Mouse (Mus musculus) layer of hippocampus, postnatal 25 days (tissue): ENCODE data around the gene Tmem238l. TPM values are rescaled to one million over a fixed set of nuclear protein-coding genes. Genes with fewer than 3 reads are reported as not detected.

ENCODE experiments used
- DNase-seq, 2 experiments: peaks; one replicate each; pipeline ENCODE4 v3.0.0; 2022; ENCODE audit warnings: mixed read lengths in 2 of 2, low spot score in 1 of 2; ENCODE audit errors: extremely low spot score in 1 of 2
- total RNA-seq, 2 experiments: library from RNA; stranded (reverse); gene quantifications; 2 replicates each; pipeline ENCODE4 v1.2.3; 2021

Gene Tmem238l
- total RNA-seq, 2 experiments from 2014 or later = not detected

DNA sequence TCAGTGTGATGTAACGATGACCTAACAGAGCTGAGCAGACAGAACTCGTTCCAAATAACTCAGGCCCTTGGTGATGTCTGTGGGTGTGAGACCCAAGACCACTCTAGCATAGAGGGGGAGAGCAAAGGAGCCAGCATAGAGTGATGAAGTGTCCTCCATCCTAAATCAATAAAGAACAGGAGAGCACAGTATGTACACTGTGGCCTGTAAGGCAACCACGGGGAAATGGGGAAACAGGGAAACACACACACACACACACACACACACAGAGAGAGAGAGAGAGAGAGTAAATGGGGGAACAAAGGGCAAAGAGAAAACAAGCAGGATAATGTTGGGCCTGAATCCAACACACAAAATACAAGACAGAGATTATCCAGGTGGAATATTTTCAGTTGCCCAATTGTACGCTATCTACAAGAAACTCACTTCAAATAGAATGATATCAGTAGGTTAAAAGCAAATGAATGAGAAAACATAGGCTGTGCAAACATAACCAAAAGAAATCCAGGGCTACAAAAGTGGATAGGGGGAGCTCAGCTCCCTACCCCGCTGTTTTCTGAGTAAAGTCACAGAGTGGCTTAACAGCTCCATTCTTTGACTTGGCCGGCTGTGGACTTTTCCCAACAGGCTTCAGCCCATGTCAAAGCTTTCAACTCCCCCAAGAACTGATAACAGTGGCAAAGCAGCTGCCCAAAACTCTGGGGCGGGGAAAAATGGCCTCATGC lies 19.3 kb downstream of the Tmem238l start:
- DNase-seq = no peak

DNA sequence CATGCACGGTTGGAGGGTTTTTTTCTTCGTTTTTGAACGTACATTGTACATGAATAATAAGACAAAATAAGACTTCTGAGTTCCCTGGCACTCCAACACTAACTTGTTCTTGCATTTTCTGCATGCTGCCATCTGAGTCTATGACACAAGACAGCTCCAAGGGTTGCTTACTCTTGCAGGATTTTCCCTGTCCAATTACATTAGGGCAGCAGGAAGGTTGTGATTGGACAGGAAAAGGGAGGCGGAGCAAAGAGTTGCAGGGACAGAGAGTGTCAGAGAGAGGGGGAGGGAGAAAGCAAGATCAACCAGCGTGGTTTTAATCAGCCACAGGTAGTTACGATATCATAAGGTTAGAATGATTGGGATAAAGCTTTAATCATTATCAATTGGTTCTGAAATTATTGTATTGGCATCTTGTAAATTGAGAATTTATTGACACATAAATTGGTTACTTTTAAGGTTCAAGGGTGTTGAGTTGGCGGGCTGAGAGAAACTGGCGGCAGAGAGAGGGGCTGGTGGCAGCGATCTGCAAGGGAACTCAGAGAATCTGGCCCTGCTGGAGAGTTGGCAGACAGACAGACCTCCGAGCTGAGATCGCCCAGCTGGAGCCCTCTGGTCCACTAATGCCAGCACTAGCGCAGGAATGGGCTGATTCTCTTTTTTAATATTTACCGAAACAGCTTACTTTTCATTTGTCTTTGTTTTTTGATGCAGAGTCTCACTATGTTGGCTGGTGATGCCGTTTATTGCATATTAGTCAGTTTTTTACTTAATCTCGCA lies 25.1 kb downstream of the Tmem238l start:
- no peak for DNase-seq

DNA sequence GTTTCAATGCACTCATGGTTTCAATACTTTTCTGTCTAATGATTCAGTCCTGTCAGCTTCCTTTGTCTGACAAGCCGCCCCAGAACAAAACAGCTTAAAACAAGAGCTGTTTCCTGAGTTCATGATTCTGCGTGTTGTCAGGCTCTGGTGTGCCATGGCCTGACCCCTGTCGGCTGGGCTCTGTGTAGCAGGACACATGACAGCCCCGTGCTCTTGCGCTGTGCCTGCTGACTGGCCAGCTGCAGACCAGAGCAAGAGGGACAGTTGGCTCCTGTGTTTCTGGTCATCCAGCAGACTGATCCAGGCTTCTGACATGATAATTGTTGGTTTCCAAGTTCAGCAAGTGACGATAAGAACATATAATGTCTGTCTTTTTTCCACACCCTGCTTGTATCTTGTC lies 26.4 kb downstream of the Tmem238l start:
- no peak for DNase-seq

DNA sequence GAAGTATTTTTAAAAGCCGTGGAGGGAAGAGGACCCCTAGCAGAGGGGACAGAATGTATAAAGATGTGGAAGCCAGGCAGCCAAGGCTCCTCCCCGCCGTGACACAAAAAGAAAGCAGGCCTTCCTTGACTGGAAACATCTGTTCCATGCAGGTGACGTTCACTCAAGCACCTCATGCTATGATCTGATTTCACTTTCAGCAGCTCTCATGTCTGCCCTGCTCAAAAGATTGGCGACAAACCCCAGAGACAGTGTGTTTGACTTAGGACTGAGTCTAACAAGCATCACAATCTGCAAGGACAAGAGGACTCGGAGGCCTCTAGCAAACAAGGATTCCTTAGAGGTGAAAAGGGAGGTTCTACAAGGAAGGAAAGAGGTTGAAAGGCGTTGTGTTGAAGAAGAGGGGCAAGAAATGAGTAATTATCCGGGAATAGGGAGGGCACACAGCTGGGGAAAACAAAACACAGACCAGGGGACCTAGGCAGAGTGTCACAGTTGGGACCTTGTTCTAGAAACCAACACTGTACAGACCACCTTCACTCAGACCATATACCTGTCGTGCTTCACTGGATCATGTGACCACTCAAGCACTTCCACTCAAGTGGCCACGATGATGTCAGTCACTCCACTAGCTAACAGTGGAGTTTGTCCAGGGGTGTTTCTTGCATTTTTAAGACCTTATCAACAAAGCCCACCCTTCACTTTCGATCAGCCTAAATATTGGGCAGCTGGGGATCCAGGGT lies 27.2 kb downstream of the Tmem238l start:
- DNase-seq = no peak

DNA sequence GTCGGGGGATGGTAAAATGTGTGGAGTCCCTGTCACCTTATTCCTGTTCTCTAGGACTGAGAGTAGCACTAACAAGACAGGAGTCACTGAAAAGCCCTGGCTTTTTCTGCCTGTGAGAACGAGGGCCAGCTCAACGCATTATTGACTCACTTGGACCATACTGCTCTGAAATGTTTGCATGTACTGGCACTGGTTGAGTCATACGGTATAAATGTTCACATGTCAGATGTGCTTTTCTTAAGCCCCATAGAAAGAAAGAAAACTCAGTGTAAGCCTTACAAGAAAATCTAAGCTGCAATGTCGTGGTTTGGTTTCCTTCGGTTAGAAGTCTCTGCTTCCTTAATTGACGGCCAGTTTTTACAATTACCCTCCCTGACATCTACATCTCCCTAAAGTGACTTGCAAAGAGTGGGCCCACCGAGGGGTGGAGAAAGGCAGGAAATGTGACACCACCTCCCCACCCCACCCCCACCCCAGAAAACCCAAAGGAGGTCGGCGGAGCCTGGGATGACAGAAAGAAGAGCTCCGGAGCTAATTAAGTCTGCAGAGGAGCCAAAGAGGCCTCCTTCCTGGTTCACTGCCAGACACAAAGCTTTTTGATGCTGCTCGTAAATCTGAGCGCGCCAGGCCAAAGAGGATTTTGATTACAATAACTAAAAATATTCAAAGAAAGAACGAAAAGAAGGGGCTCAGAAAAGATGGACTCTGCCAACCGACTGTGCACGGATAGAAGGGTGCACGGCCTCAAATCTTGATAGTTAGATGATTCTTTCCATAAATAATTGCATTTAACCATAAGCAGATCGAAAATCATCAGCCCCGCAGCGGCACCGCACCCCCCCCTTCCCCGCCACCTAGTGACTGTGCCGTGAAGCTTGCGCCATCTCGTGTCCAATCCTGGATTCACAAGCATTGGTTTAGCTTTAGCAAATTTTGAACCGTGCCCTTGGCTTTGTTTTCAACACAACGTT lies 28.0 kb downstream of the Tmem238l start:
- DNase-seq = peak; percentile 62 to 91

DNA sequence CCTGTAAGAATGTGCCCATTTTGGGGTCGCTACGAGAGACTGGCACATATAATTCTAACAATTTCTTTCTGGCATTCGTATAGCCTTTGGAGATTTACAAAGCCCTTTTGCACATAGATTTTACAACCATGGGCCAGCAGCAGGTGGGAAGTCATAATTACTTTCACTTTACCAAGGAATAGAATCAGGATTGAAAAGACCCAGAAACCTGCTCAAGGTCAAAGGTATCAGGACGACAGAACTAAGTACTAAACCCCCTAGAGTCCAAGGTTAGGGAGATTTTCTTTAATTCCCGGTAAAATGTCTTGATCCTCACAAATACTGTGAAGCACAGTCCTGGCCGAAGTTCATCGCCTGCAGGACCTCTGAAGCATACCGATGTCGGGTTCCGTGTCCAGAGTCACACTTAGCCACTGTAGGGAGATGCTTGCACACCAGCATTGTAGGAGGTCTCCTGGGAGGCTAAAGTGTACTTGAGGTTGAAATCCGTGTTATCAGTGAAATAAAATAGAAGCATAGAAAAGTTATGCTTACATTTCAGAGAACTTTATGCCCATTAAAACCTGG lies 28.8 kb downstream of the Tmem238l start:
- DNase-seq = no peak

DNA sequence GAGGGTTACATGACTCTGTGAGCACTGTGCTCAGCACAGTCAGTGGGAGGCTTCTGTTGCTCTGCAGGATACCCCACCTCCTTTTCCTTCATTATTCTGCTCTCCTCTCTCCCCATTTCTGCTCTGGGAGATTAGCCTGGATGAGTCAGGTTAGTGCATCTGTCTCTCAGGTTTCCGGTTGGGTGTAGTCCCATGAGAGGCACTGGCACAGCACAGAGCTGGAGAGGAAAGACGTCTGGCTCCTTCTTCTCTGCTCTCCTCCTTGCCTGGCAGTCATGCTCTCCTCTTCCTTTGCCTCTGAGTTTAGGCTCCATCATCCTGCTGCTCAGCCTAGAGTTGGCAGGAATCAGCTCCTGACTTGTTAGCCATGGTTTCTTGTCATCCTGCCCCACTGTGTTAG lies 35.7 kb downstream of the Tmem238l start:
- DNase-seq = no peak

DNA sequence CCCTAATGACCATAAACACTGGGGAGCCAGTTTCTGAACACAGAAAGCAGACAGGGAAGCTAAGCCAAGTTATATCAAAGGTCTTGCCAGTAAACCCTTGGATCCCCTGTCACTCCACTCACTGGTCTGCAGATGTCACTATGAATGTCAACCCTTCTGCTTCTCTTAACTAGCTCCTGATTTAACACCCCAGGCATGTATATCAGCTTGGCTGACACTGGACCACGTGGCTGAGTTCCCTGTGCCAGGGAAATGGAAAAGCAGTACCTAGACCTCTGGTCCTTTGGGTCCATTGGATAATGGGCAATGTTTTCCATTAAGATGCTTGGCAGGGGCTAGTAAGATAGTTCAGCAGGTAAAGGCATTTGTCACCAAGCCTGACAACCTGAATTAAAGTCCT lies 37.2 kb downstream of the Tmem238l start:
- DNase-seq = no peak

DNA sequence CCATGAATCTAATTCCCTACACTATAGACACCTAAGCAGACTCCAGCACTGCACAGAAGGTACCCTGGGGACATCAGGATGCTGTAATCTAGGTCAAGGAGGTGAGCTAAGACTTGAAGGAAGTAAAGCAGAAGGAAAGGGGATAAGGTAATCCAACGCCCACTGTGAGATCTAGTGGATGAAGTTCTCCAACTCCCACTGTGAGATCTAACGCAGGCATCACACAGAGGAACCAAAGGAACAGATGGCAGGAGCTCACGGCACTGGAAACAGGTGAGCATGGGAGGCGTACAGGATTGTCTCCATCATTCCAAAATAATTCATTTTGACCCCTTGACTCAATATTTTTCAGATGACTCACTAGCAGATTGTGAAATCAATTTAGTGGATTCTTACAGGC lies 40.0 kb downstream of the Tmem238l start:
- DNase-seq = no peak

DNA sequence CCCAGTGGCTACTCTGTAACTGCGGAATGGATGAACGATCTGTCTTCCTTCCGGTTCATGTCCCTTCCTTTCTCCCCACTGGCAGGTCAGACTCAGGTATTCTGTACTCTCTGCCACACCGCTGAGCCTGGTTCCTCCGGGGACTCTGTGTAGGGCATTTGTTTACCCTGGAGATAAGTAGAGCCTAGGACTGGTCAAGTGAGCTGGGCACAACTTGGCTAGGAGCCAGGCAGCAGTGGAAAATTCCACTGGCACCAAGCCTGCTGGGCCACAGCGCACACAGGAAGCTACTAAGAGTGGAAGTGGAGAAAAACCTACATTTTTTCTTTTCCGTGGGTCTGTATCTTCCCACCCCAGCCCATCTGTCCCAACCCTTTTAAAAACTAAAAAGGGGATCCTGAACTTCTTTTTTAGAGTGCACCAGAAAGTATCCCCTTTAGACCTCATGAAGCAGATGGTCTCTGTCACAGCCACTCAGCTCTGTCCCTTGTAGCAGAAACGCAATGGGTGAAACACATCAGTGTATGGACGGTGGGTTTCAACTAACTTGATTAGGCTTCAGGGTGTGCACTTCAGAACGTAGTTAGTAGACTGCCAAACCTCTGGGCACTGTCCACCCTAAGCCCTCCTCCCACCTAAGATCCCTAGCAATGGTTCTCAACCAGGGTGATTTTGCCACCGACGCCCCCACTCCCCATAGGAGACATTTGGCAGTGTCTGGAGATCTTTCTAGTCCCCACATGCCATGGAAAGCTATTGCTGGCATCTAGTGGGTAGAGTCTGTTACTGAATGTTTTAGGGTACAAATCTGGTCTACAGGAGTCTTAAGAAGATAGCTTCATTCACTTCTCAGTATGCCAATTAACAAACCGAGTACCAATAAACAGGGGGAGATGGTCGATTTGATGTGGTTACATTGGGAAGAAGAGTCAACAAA lies 42.3 kb downstream of the Tmem238l start:
- DNase-seq = peak in 1 of 2 experiments; percentile 25

DNA sequence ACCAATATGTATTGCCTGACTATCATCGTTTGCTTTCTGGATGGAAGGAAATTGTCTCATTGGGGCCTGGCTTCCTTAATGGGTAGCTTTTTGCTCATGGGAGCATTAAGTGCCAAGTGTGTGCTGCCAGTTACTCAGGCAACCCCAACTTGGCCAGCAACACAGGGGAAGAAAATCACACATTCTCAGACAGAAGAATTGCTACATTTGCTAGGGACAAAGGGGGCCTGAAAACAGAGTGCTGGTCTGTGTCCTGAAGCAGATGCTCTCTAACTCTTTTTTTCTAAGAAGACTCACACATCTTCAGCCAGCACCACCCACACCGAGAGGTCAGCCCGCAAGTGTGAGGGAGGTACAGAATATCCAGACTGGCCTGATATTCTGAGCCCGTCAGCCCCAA lies 44.2 kb downstream of the Tmem238l start:
- no peak for DNase-seq

DNA sequence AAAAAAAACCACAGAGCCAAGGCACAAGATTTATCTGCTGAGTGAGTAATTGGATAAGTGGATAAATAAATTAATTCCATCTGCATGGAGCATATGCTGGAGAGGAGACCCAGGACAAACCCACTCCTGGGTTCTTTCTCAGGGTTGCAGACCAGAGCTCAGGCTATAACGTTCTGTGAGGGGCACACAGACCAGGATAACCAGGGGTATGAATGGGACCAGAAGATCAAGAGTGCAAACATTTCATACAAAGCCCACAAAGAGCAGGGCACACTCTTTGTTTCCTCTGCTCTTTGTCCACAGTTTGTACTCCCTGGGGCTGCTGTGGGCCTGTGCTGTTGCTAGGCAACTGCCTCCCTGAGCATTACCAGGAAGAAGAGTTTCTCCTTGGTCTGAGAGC lies 45.3 kb downstream of the Tmem238l start:
- no peak for DNase-seq

DNA sequence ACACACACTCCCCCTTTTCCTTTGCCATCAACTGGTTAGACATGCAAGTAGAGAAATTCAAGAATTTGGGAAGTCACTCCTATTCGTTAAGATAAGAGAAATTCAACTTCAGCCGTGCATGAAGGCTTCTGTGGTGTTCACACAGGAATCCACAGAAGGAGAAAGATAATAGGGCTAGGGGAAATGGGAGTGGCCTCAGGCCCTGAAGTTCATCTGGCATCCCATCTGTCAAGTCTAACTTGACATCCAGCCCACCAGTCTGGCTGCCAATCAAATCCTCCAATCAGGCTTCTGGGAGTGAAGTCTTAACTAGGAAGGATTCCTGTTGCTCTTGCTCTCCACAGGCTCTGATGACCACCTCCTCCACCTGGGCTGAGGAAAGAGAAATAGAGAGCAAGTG lies 46.5 kb downstream of the Tmem238l start:
- DNase-seq = no peak

DNA sequence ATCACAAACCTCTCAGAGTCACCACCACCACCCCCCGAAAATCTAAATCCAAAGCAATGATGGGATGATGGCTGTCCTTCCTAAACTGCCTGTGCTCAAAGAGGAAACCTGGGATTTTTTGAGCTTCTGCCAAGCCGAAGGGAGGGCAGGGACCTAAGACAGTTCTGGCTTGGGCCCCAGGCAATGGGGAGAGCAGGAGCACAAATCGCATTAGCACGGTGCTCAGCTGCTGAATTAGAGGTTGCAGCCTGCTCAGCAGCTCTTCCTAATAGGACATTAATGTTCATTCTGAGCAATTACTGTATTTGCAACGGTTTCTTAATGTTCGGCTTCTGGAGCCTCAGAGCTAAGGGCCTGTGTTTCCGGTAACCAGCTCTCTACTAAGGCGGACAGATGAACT lies 51.5 kb downstream of the Tmem238l start:
- DNase-seq = no peak

DNA sequence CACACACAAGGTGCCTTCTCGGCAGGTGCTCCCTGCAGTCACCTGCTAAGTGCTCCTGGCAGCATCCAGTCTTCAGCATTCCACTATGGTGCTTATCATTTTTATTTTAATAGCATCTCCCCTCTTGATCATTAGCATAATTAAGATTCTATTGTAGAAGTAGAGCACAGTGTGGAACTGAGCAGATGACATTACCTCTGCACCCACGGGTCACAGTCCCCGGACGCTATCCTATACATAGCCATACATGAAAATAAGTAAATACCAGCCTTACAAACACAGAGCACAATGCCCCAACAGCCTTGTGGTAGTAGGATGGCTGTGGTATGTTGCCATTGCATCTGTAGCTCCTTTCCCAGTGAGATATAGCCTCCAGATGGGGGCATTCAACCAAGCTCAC lies 52.1 kb downstream of the Tmem238l start:
- no peak for DNase-seq

DNA sequence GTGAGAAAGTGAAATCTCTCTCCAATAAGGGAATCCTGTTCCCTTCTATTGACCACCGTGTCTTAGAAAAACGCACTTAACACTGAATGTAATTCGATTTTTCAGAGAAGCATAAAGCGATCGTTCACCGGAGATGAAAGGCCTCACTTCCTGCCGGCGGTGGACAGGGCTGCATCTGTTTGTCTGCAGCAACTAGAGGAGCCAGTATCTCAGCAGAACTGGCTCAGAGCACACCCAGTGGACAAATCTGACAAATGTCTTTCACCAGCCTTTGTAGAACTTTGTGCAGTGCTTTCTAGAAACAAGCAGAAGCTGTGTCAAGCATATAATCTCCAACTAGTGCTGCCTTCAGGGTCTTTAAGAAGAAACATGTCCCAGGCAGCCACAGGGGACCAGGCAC lies 54.0 kb downstream of the Tmem238l start:
- DNase-seq = no peak

DNA sequence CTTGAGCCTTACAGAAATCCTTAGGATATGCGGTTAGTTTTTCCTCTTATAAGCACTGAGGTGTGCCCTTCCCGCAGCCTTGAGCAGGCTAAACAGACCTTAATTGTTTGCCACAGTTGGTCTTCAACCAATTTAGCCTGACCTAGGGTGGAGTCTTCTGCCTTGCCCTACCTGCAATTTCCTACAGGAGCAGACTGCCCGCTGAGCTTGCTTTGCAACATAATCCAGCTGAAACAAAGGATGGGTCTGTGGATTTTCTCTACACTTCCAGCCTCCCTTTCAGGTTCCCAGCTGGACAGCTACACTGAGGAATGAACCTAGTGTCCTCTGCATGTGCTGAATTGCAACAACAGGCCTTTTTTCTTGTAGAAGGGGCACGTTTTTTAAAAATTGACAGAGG lies 55.2 kb downstream of the Tmem238l start:
- DNase-seq = no peak
